Mouse (Mus musculus) kidney, postnatal 0 days (tissue): Measurements from ENCODE around the gene Pck2. TPM values are rescaled to one million over a fixed set of nuclear protein-coding genes. Genes with fewer than 3 reads are reported as not detected.

Source experiments
- ATAC-seq: fragments of 200-750 bp; cut with Nextera tagmentation; replicated peaks from 2 replicates; pipeline ENCODE4 v1.8.0; 2017; ENCODE audit warnings: low read depth, moderate number of reproducible peaks, moderate TSS enrichment, moderate library complexity; ENCODE audit not compliant: low FRiP score
- DNase-seq: peaks from one replicate; pipeline ENCODE4 v3.0.0-alpha.2; 2016; ENCODE audit warnings: low spot score
- H3K27ac ChIP-seq: fragments of 300-500 bp; sonication (generic); 2 replicates; pipeline ENCODE4 v1.5.1; 2014; ENCODE audit warnings: mild to moderate bottlenecking
- H3K27me3 ChIP-seq: fragments of 300-500 bp; sonication (generic); 2 replicates; pipeline ENCODE4 v1.6.1; 2014; ENCODE audit warnings: low read length, mixed read lengths; ENCODE audit not compliant: insufficient read depth
- H3K36me3 ChIP-seq: fragments of 300-500 bp; sonication (generic); 2 replicates; pipeline ENCODE4 v1.6.1; 2014; ENCODE audit warnings: low read length, mixed read lengths; ENCODE audit not compliant: insufficient read depth
- H3K4me1 ChIP-seq: fragments of 300-500 bp; sonication (generic); replicated peaks from 2 replicates; pipeline ENCODE4 v1.6.1; 2014; ENCODE audit warnings: antibody characterized with exemption, low read length, mixed read lengths; ENCODE audit not compliant: insufficient read depth
- H3K4me2 ChIP-seq: fragments of 300-500 bp; sonication (generic); 2 replicates; pipeline ENCODE4 v1.6.1; 2014; ENCODE audit warnings: mild to moderate bottlenecking, low read length, moderate library complexity, mixed read lengths
- H3K4me3 ChIP-seq: fragments of 300-500 bp; sonication (generic); replicated peaks from 2 replicates; pipeline ENCODE4 v1.5.1; 2014; ENCODE audit warnings: low read depth, low read length
- H3K9ac ChIP-seq: fragments of 300-500 bp; sonication (generic); 2 replicates; pipeline ENCODE4 v1.6.1; 2014; ENCODE audit warnings: low read depth, low read length
- H3K9me3 ChIP-seq: fragments of 300-500 bp; sonication (generic); replicated peaks from 2 replicates; pipeline ENCODE4 v1.6.1; 2016; ENCODE audit warnings: low read length, inconsistent platforms, mixed read lengths
- CTCF ChIP-seq: IDR thresholded peaks from 2 replicates; pipeline ENCODE4 v1.5.1; 2016; ENCODE audit warnings: antibody characterized with exemption, low read depth, mild to moderate bottlenecking, moderate library complexity
- WGBS: fragments of 180-500 bp; shearing (Covaris S2); extraction: QIAGEN DNeasy Blood & Tissue Kit; methylation state at CpG from one replicate; pipeline ENCODE4 v1.1.7; 2014; 5-methylcytosine and 5-hydroxymethylcytosine counted together
- polyA plus RNA-seq: library from polyadenylated mRNA; unstranded; fragments of >200 nt; fragmentation: Nextera tagmentation; extraction: Ambion mirVana; gene quantifications from 2 replicates; pipeline ENCODE4 v1.2.1, GENCODE M21; 2015

Gene Pck2
- polyA plus RNA-seq, 1 experiment from 2014 or later: 38.2 TPM

DNA sequence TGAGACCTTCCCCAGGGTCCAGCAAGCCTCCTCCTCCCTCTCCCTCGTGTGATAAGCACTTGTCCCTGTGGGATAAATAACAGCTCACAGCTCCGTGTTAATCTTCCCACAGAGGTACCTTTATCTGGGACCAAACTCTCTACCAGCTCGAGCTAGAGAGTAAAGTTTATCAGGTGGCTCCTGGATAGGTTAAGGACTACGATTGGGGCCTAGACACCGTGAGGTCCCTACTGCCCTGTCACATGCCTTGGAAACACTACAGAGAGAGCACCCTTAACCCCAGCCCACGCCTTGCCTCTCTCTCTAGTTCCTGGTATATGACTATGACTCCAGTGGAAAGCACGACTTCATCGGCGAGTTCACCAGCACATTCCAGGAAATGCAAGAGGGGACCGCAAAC is 26.1 kb upstream of the Pck2 start:
- Histone ChIP-seq H3K4me1 (no peaks in the 10 kb centered on the region), H3K4me2 (no peak overlapping the region), H3K36me3 (no peaks in the 10 kb centered on the region), H3K27me3 (no peaks in the 10 kb centered on the region), H3K9me3 (no peaks in the 10 kb centered on the region), H3K9ac (no peak overlapping the region), H3K4me3 (no peak overlapping the region), H3K27ac (no peak overlapping the region)
- no peak for TF ChIP-seq CTCF
- DNase-seq (no peak), ATAC-seq (no peak)
- 63% methylated on average over 10 of the region's 10 CpGs for WGBS

DNA sequence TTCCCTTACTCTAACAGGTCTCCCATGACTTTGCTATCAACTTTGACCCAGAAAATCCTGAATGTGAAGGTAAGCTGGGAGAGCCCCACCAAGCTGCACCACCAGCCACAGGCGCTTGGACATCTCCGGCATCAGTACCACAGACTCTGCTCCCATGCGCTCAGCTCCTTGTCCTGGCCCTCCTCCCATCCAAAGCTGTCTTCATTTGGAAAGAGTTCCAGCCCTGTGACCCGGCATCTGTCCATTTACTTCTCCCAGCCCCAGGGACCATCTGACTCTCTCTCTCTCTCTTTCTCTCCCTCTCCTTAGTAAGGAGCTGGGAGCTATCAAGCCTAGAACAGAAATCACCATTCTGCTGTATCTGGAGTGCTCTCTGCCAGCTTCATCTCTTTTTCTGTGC is 24.2 kb upstream of the Pck2 start:
- Histone ChIP-seq H3K4me2 (no peak overlapping the region), H3K27ac (no peak overlapping the region), H3K36me3 (no peaks in the 10 kb centered on the region), H3K4me3 (no peak overlapping the region), H3K27me3 (peaks cover 12% of the 10 kb centered on the region), H3K9ac (no peak overlapping the region), H3K4me1 (no peaks in the 10 kb centered on the region), H3K9me3 (no peaks in the 10 kb centered on the region)
- ATAC-seq (no peak), DNase-seq (no peak)
- WGBS: 92% methylated on average over 4 of the region's 4 CpGs
- no peak for TF ChIP-seq CTCF

DNA sequence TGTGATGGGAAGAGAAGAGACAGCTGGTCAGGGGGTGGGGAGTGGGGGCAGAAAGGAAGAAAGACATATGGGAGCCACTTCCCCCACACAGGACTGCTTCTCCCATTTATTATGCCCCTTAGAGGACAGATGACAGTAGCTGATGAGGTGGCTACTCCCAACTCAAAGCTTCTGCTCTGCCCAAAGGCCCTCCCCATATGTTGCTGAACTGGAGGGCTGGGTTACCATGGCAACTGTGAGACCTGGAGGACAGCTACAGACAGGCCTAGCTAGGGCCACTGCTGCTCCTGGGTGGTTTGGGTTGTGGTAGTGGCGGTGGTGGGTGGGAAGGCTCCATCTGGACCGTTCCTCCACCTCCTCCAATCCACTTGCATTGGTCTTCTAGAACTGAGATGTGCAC is 21.2 kb upstream of the Pck2 start:
- no peaks in the 10 kb centered on the region for H3K4me1 ChIP-seq
- H3K4me3 ChIP-seq: no peak overlapping the region
- WGBS: 47% methylated on average over 2 of the region's 2 CpGs
- no peak overlapping the region for H3K4me2 ChIP-seq
- H3K9me3 ChIP-seq: no peaks in the 10 kb centered on the region
- H3K27ac ChIP-seq: no peak overlapping the region
- H3K36me3 ChIP-seq: no peaks in the 10 kb centered on the region
- H3K9ac ChIP-seq: no peak overlapping the region
- H3K27me3 ChIP-seq: peaks cover 20% of the 10 kb centered on the region
- DNase-seq (no peak), ATAC-seq (no peak)
- TF ChIP-seq CTCF: no peak

DNA sequence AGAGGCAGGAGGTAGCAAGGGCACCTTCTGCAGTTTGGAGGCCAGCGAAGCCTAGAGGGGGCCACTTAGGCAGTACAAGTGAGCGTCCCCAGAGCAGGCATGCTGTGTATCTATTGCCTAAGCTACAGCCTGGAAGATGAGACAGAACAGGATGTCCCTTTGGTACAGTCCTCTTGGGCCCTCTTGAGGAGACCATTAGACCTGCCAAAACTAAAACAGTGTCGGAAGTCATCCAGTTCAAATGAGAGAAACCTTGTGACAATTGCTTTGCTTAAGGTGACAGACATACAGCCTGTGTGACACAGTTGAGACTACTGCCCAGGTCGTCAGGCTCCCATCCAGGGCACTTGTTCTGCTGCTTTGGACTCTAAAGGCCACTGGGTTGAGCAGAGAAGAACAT is 20.5 kb upstream of the Pck2 start:
- no peaks in the 10 kb centered on the region for H3K36me3 ChIP-seq
- DNase-seq (no peak), ATAC-seq (no peak)
- TF ChIP-seq CTCF: peak; percentile 23; the same call in 1 of the 2 replicates
- no peak overlapping the region for H3K27ac ChIP-seq
- WGBS: 61% methylated on average over 4 of the region's 4 CpGs
- H3K4me3 ChIP-seq: no peak overlapping the region
- H3K4me1 ChIP-seq: no peaks in the 10 kb centered on the region
- no peak overlapping the region for H3K9ac ChIP-seq
- no peaks in the 10 kb centered on the region for H3K9me3 ChIP-seq
- peaks cover 20% of the 10 kb centered on the region for H3K27me3 ChIP-seq
- no peak overlapping the region for H3K4me2 ChIP-seq

DNA sequence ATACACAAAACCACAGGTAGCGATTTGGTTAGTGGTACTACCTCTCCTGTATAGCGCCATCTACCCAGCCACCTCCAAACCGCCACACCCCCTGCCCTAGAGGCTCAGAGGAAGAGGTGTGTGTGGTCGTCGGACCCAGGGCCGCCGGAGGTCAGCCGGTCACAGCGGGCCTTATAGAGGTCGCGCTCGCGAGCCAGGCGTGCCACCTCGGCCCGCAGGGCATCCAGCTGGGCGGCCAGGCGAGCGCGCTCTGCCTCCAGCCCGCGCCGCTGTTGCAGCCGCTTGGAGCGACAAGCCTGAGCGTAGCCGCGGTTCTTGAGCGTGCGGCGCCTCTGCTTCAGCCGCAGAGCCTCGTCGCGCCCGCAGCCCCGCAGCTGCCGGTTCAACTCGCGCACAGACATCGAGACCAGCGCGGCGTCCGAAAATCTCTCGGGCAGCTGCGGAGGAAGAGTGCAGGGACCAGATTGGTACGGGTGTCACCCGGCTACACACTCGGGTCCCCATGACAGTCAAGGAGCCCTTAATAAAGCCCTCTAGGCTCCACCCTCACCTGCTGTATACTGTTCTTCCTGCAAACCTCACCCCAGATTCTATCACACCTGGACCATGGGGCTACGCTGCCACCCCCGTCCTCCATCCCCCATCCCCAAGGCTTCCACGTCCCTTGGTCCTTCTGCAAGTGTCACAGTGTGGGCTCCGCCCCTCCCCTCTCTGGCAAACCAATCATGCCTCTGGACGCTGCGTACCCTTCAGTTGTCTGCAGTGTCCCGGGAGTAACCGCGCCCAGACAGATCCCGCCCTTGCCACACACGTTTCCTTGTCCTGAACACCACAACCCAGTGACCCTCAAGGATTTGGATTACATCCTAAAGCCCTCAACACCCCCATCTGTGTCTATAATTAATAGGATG is 19.4 kb upstream of the Pck2 start:
- H3K4me1 ChIP-seq: no peaks in the 10 kb centered on the region
- peak overlapping the region; percentile 39 for H3K4me3 ChIP-seq
- peak overlapping the region; percentile 76 for H3K4me2 ChIP-seq
- peak; percentile 29; the same call in 1 of the 2 replicates for TF ChIP-seq CTCF
- under 1% methylated on average over 60 of the region's 61 CpGs for WGBS
- H3K36me3 ChIP-seq: no peaks in the 10 kb centered on the region
- ATAC-seq: peak; percentile 45; the same call in 1 of the 2 replicates
- DNase-seq: no peak
- peaks cover 20% of the 10 kb centered on the region for H3K27me3 ChIP-seq
- H3K9me3 ChIP-seq: no peaks in the 10 kb centered on the region
- H3K9ac ChIP-seq: peak overlapping the region; percentile 23
- no peak overlapping the region for H3K27ac ChIP-seq

DNA sequence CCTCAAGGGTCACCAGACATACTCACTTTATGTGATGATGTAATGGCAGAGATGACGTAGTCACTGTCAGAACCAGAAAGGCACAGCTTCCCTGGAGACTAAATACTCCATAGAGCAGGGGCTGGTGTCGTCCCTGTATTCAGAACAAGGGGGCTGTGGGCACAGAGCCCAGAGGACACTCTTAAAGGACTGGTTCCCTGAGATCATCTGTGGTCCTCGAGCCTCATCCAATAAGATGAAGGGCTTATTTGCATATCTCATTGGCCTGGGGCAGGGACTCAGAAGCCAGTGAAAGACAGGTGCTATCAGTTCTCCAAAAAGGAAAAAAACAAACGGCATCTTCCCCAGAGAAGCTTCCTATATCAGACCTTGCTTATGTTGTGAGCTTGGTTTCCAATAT is 16.0 kb upstream of the Pck2 start:
- no peak overlapping the region for H3K9ac ChIP-seq
- H3K4me3 ChIP-seq: no peak overlapping the region
- no peaks in the 10 kb centered on the region for H3K4me1 ChIP-seq
- H3K4me2 ChIP-seq: no peak overlapping the region
- no peaks in the 10 kb centered on the region for H3K36me3 ChIP-seq
- no peak for TF ChIP-seq CTCF
- ATAC-seq (no peak), DNase-seq (no peak)
- H3K27me3 ChIP-seq: peaks cover 20% of the 10 kb centered on the region
- WGBS: 57% methylated on average over 4 of the region's 4 CpGs
- H3K9me3 ChIP-seq: no peaks in the 10 kb centered on the region
- no peak overlapping the region for H3K27ac ChIP-seq
